Mouse (Mus musculus) cerebellum, adult (tissue): ENCODE data around the gene Ak9.

Source experiments
- ATAC-seq: cut with Nextera tagmentation; 2 replicates; pipeline ENCODE4 v1.9.2; 2017; ENCODE audit warnings: mild to moderate bottlenecking, moderate library complexity, mixed read lengths; ENCODE audit not compliant: insufficient number of reproducible peaks, low FRiP score, low TSS enrichment

Gene Ak9

GRCm38 (mm10) chr10:41480938-41481880 is 177.4 kb downstream of the Ak9 start:
- no peak for ATAC-seq

GRCm38 (mm10) chr10:41482446-41482845 is 178.7 kb downstream of the Ak9 start:
- ATAC-seq: peak; percentile 65
